Mouse (Mus musculus) intestine, postnatal 0 days (tissue): ENCODE results near the gene Ppfibp1. TPM values are rescaled to one million over a fixed set of nuclear protein-coding genes. Genes with fewer than 3 reads are reported as not detected.

Source experiments
- ATAC-seq: fragments of 200-750 bp; cut with Nextera tagmentation; 2 replicates; pipeline ENCODE4 v1.8.0; 2017; ENCODE audit warnings: mild to moderate bottlenecking, moderate TSS enrichment, moderate library complexity
- H3K27ac ChIP-seq: fragments of 300-500 bp; sonication (generic); 2 replicates; pipeline ENCODE4 v1.5.1; 2014; ENCODE audit warnings: mild to moderate bottlenecking, low read depth, low read length, moderate library complexity
- H3K27me3 ChIP-seq: fragments of 300-500 bp; sonication (generic); replicated peaks from 2 replicates; pipeline ENCODE4 v1.6.1; 2014; ENCODE audit warnings: low read length, mixed read lengths; ENCODE audit not compliant: control insufficient read depth, insufficient read depth
- H3K36me3 ChIP-seq: fragments of 300-500 bp; sonication (generic); 2 replicates; pipeline ENCODE4 v1.6.1; 2014; ENCODE audit warnings: mild to moderate bottlenecking, moderate library complexity; ENCODE audit not compliant: control insufficient read depth, insufficient read depth
- H3K4me1 ChIP-seq: fragments of 300-500 bp; sonication (generic); replicated peaks from 2 replicates; pipeline ENCODE4 v1.6.1; 2014; ENCODE audit warnings: antibody characterized with exemption, low read length, mixed read lengths; ENCODE audit not compliant: control insufficient read depth, insufficient read depth
- H3K4me2 ChIP-seq: fragments of 300-500 bp; sonication (generic); replicated peaks from 2 replicates; pipeline ENCODE4 v1.6.1; 2014; ENCODE audit warnings: low read depth, mild to moderate bottlenecking, moderate library complexity
- H3K4me3 ChIP-seq: fragments of 300-500 bp; sonication (generic); 2 replicates; pipeline ENCODE4 v1.5.1; 2014; ENCODE audit warnings: low read depth, low read length
- H3K9ac ChIP-seq: fragments of 300-500 bp; sonication (generic); 2 replicates; pipeline ENCODE4 v1.6.1; 2014; ENCODE audit warnings: mild to moderate bottlenecking, low read depth, low read length
- H3K9me3 ChIP-seq: fragments of 300-500 bp; sonication (generic); 2 replicates; pipeline ENCODE4 v1.6.1; 2016; ENCODE audit warnings: mixed run types; ENCODE audit not compliant: control insufficient read depth
- CTCF ChIP-seq: sonication (generic); IDR thresholded peaks from 2 replicates; pipeline ENCODE4 v1.5.1; 2016; ENCODE audit warnings: low read depth, mild to moderate bottlenecking, control low read depth, antibody characterized with exemption, moderate library complexity
- WGBS: fragments of 180-500 bp; shearing (Covaris S2); extraction: QIAGEN DNeasy Blood & Tissue Kit; methylation state at CpG from one replicate; pipeline ENCODE4 v1.1.7; 2014; 5-methylcytosine and 5-hydroxymethylcytosine counted together
- polyA plus RNA-seq: library from polyadenylated mRNA; unstranded; fragments of >200 nt; fragmentation: Nextera tagmentation; extraction: Ambion mirVana; gene quantifications from 2 replicates; pipeline ENCODE4 v1.2.1, GENCODE M21; 2015

Ppfibp1 gene
- polyA plus RNA-seq, 1 experiment from 2014 or later, result 32.3 TPM

- no peak for ATAC-seq
Observed at GRCm38 (mm10) chr6:147059326-147059725, 171.0 kb downstream of the Ppfibp1 start.

GRCm38 (mm10) chr6:147061630-147062029 is 173.3 kb downstream of the Ppfibp1 start:
- Histone ChIP-seq H3K27me3 (no peaks in the 10 kb centered on the region), H3K9ac (no peak overlapping the region), H3K27ac (no peak overlapping the region), H3K4me3 (no peak overlapping the region), H3K4me1 (no peaks in the 10 kb centered on the region; the same call in 1 of the 2 replicates), H3K4me2 (no peak overlapping the region), H3K36me3 (peaks cover 51% of the 10 kb centered on the region), H3K9me3 (no peaks in the 10 kb centered on the region)
- TF ChIP-seq CTCF, result no peak
- 68% methylated on average over 9 of the region's 9 CpGs for WGBS
- peak; percentile 34; the same call in 1 of the 2 replicates for ATAC-seq

More at GRCm38 (mm10) chr6:147059326-147059725, 171.0 kb downstream of the Ppfibp1 start:
- Histone ChIP-seq H3K9ac (no peak overlapping the region), H3K4me1 (no peaks in the 10 kb centered on the region; the same call in 1 of the 2 replicates), H3K27ac (no peak overlapping the region), H3K36me3 (peaks cover 63% of the 10 kb centered on the region), H3K4me2 (no peak overlapping the region), H3K9me3 (no peaks in the 10 kb centered on the region), H3K4me3 (no peak overlapping the region), H3K27me3 (no peaks in the 10 kb centered on the region)
- TF ChIP-seq CTCF, result peak; percentile 38
- WGBS, result 68% methylated on average over 7 of the region's 7 CpGs

GRCm38 (mm10) chr6:147062034-147062433 is 173.7 kb downstream of the Ppfibp1 start:
- peaks cover 51% of the 10 kb centered on the region for H3K36me3 ChIP-seq
- no peak overlapping the region for H3K4me2 ChIP-seq
- no peak for TF ChIP-seq CTCF
- H3K4me1 ChIP-seq, result no peaks in the 10 kb centered on the region; the same call in 1 of the 2 replicates
- H3K9me3 ChIP-seq, result no peaks in the 10 kb centered on the region
- H3K9ac ChIP-seq, result no peak overlapping the region
- no peak overlapping the region for H3K4me3 ChIP-seq
- H3K27ac ChIP-seq, result no peak overlapping the region
- no peak for ATAC-seq
- WGBS, result 50% methylated on average over 7 of the region's 7 CpGs
- no peaks in the 10 kb centered on the region for H3K27me3 ChIP-seq

DNA sequence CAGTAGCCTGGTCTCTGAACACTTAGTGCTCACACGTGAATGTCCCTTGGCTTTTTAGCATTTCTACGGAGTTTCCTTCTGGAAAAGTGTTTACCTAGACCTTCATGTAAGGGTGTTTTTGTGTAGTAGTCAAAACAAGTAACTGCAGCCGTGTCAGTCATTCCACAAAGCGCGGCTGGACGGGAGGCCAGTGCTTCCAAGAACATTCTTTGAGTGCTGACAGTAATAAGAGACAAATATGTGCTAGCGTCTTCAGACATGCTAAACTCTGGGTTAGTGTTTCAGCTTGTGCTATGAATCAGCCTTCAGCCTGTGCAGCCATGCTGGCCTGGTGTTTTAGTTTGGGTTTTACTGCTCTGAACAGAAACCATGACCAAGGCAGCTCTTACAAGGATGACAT is 174.4 kb downstream of the Ppfibp1 start:
- Histone ChIP-seq H3K36me3 (peaks cover 50% of the 10 kb centered on the region), H3K4me1 (no peaks in the 10 kb centered on the region; the same call in 1 of the 2 replicates), H3K27me3 (no peaks in the 10 kb centered on the region), H3K9me3 (no peaks in the 10 kb centered on the region), H3K27ac (no peak overlapping the region), H3K4me2 (no peak overlapping the region), H3K9ac (no peak overlapping the region), H3K4me3 (no peak overlapping the region)
- no peak for ATAC-seq
- WGBS, result 89% methylated on average over 7 of the region's 7 CpGs
- no peak for TF ChIP-seq CTCF

DNA sequence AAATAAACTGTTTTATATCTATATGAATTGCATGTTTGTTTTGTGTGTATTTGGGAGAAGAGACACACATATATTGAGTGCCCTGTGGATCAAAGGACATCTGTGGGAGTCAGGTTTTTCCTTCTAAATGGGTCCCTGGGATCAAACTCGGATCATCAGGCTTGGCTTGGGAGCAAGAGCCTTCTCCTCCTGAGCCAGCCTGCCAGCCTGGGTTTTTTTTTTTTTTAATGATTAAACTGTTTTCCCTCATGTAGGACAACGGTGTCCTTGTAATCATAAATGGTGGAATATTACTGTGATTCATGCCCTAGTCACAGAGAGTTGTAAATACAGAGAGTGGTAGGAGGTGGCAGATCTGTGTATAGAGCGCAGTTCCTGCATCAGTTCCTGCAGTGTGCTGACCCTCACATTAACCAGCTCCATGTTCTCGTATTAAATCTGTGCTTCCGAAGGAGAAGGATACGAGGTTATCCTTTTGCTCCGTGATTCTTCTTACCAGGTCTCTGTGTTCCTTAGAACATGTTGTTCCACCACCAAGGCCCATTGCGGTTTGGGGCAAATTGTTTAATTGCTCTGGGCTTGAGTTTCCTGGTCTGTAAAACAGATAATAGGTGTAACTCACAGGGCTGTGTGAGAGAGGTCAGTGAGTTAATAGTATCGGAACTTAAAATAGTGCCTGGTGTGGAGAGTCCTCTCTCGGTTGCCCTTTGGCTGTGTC is 176.1 kb downstream of the Ppfibp1 start:
- peak; percentile 72 for ATAC-seq
- H3K27ac ChIP-seq, result peak overlapping the region; percentile 57
- H3K4me3 ChIP-seq, result no peak overlapping the region
- no peaks in the 10 kb centered on the region; the same call in 1 of the 2 replicates for H3K4me1 ChIP-seq
- H3K4me2 ChIP-seq, result 0 out of 2 replicates have a peak overlapping the region, but pooled peaks have one; percentile 14
- H3K36me3 ChIP-seq, result peaks cover 41% of the 10 kb centered on the region; the same call in 1 of the 2 replicates
- no peak for TF ChIP-seq CTCF
- no peaks in the 10 kb centered on the region for H3K9me3 ChIP-seq
- 51% methylated on average over 10 of the region's 10 CpGs for WGBS
- no peak overlapping the region for H3K9ac ChIP-seq
- H3K27me3 ChIP-seq, result no peaks in the 10 kb centered on the region

DNA sequence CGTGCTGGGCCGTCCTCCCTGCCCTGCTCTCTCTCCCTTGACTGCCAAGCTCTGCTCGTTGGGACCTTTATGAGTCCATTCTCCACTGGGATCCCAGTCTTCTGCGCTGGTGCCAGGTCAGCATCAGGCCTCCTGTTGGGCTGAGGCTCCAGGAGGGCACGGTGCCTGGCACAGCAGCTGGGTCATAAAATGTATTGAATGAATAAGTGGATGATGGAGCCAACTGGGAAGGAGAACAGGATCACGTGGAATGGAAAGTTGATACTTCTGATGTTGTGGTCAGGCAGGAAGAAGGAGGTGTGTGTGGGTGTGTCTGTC is 176.6 kb downstream of the Ppfibp1 start:
- Histone ChIP-seq H3K27me3 (no peaks in the 10 kb centered on the region), H3K36me3 (peaks cover 37% of the 10 kb centered on the region; the same call in 1 of the 2 replicates), H3K4me3 (no peak overlapping the region), H3K9ac (no peak overlapping the region), H3K4me2 (0 out of 2 replicates have a peak overlapping the region, but pooled peaks have one; percentile 14), H3K9me3 (no peaks in the 10 kb centered on the region), H3K4me1 (no peaks in the 10 kb centered on the region; the same call in 1 of the 2 replicates), H3K27ac (peak overlapping the region; percentile 57)
- 53% methylated on average over 6 of the region's 6 CpGs for WGBS
- peak; percentile 65 for ATAC-seq
- TF ChIP-seq CTCF, result no peak
